In genomic region chr1:171825462-171825861, GRCm38 (mm10) we compare ENCODE assay signal across 13 mouse cellular contexts. TPM values are rescaled to one million over a fixed set of nuclear protein-coding genes. Genes with fewer than 3 reads are reported as not detected.
DNase-seq lines count a peak whose midpoint lies in the region; TF ChIP-seq lines count a peak whose summit lies in the region.
"Had no signal": no experiment of that assay in that cellular context is flagged by ENCODE, and none has a peak within 500 bp of the region (broad histone marks: within the 10 kb centered on the region; RNA-seq: fewer than 3 reads in every experiment).

No protein-coding gene starts in this region.

- H3K27ac ChIP-seq in kidney, adult 2 months (ENCODE audit: insufficient read depth, low read depth, low read length) = no peak overlapping the region
- no peak overlapping the region for H3K27ac ChIP-seq in hindbrain, embryonic 10.5 days
- H3K27ac ChIP-seq: hindbrain, embryonic 13.5 days; lung, embryonic 15.5 days; stomach, embryonic 15.5 days had no signal

- DNase-seq in kidney, adult 2 months = no peak
- no peak for DNase-seq in kidney, postnatal 10 days
- peak; percentile 24 for DNase-seq in thymus, postnatal 4 days
- no peak for DNase-seq in thymus, postnatal 10 days (ENCODE audit: low spot score in 2 of 2)
- DNase-seq in embryo, embryonic 10.5 days (ENCODE audit: low spot score) = peak; percentile 13
- no peak for DNase-seq in adrenal gland, postnatal 4 days (ENCODE audit: low spot score in 2 of 2)
- no peak for DNase-seq in hindbrain, embryonic 10.5 days (ENCODE audit: low spot score)
- DNase-seq: cerebellum, adult 9-11 months; kidney, postnatal 4 days had no signal

- H3K9me3 ChIP-seq in hindbrain, embryonic 10.5 days = no peaks in the 10 kb centered on the region
- H3K9me3 ChIP-seq: hindbrain, embryonic 13.5 days; lung, embryonic 15.5 days; stomach, embryonic 15.5 days had no signal

- TF ChIP-seq CTCF in kidney, adult 2 months (conservative IDR thresholded peaks at IDR 0.05; ENCODE audit: insufficient read depth, insufficient read length, low read depth, low read length) = peak; percentile 24; the same call in 1 of the 2 replicates

- no peaks in the 10 kb centered on the region for H3K4me1 ChIP-seq in kidney, adult 2 months (ENCODE audit: control insufficient read depth, insufficient read depth, low read length)
- no peaks in the 10 kb centered on the region for H3K4me1 ChIP-seq in hindbrain, embryonic 10.5 days (replicated peaks)
- H3K4me1 ChIP-seq: hindbrain, embryonic 13.5 days; lung, embryonic 15.5 days; stomach, embryonic 15.5 days had no signal

- 7% methylated on average over 4 of the region's 4 CpGs for WGBS in kidney, adult 2 months
- 38% methylated on average over 4 of the region's 4 CpGs for WGBS in hindbrain, embryonic 10.5 days

- TF ChIP-seq POLR2A in kidney, adult 2 months (IDR thresholded peaks at IDR 0.05; ENCODE audit: low read depth, low read length) = no peak

- no peak overlapping the region for H3K4me3 ChIP-seq in kidney, adult 2 months (ENCODE audit: insufficient read depth, low read depth, low read length)
- no peak overlapping the region for H3K4me3 ChIP-seq in hindbrain, embryonic 10.5 days
- H3K4me3 ChIP-seq: hindbrain, embryonic 13.5 days; lung, embryonic 15.5 days; stomach, embryonic 15.5 days had no signal

- H3K36me3 ChIP-seq in kidney, adult 2 months (ENCODE audit: control insufficient read depth, insufficient read depth, low read length) = no peaks in the 10 kb centered on the region
- H3K36me3 ChIP-seq in hindbrain, embryonic 10.5 days = no peaks in the 10 kb centered on the region
- H3K36me3 ChIP-seq: hindbrain, embryonic 13.5 days; lung, embryonic 15.5 days; stomach, embryonic 15.5 days had no signal

- no peaks in the 10 kb centered on the region for H3K27me3 ChIP-seq in kidney, adult 2 months (replicated peaks; ENCODE audit: control insufficient read depth, insufficient read depth, low read length)
- H3K27me3 ChIP-seq in hindbrain, embryonic 10.5 days (ENCODE audit: insufficient read depth, poor library complexity, severe bottlenecking) = no peaks in the 10 kb centered on the region
- H3K27me3 ChIP-seq: hindbrain, embryonic 13.5 days; lung, embryonic 15.5 days; stomach, embryonic 15.5 days had no signal

RNA-seq across cellular contexts. Expression of gene Cd84, which starts 14.0 kb away (rescaled TPM):
- polyA plus RNA-seq in kidney, adult 2 months (2012; rRNA removed) = 0.30 and 0.92 TPM in 2 replicates
- 1 to 10 TPM; 3.8 to 5.4 TPM for total RNA-seq in adrenal gland, postnatal 4 days (2021)
- 0.50 and 0.56 TPM in 2 replicates for polyA plus RNA-seq in hindbrain, embryonic 10.5 days (2016; fragmentation: Nextera tagmentation; extraction: Ambion mirVana)

RNA-seq across cellular contexts. Expression of gene Slamf1, which starts 58.5 kb away (rescaled TPM):
- polyA plus RNA-seq in kidney, adult 2 months (2012; rRNA removed) = 0.03 and 0.28 TPM in 2 replicates
- total RNA-seq in adrenal gland, postnatal 4 days (2021) = under 1 TPM; 0.14 to 0.17 TPM
- 0.14 and 0.29 TPM in 2 replicates for polyA plus RNA-seq in hindbrain, embryonic 10.5 days (2016; fragmentation: Nextera tagmentation; extraction: Ambion mirVana)
- total RNA-seq: granulocyte monocyte progenitor cell, adult 5-6 weeks had no signal

Comparison
In these comparisons a context has a peak if more than half of its experiments do, and no peak if none do; other contexts are left out.
1. DNase-seq: peak in thymus, postnatal 4 days (single experiment) and embryo, embryonic 10.5 days (single experiment); none in kidney, adult 2 months (single experiment), kidney, postnatal 10 days (single experiment), thymus, postnatal 10 days (0 of 2), adrenal gland, postnatal 4 days (0 of 2) and hindbrain, embryonic 10.5 days (single experiment).